Mouse (Mus musculus) hindbrain, embryonic 15.5 days (tissue): ENCODE data around the gene Mchr1. TPM values are rescaled to one million over a fixed set of nuclear protein-coding genes. Genes with fewer than 3 reads are reported as not detected.
"Not testable (repeated sequence)": the region's sequence is repeated elsewhere in the genome, so short reads cannot be mapped to it uniquely, and the experiment has no call there.

Source experiments
- ATAC-seq: fragments of 200-750 bp; cut with Nextera tagmentation; 2 replicates; pipeline ENCODE4 v1.8.0; 2017; ENCODE audit warnings: low read depth, moderate number of reproducible peaks, moderate TSS enrichment; ENCODE audit not compliant: low FRiP score
- H3K27ac ChIP-seq: fragments of 300-500 bp; sonication (generic); replicated peaks from 2 replicates; pipeline ENCODE4 v1.5.1; 2015; ENCODE audit warnings: mild to moderate bottlenecking, inconsistent platforms
- H3K27me3 ChIP-seq: fragments of 300-500 bp; sonication (generic); 2 replicates; pipeline ENCODE4 v1.6.1; 2015; ENCODE audit warnings: control low read depth, inconsistent platforms
- H3K36me3 ChIP-seq: fragments of 300-500 bp; sonication (generic); 2 replicates; pipeline ENCODE4 v1.6.1; 2015; ENCODE audit warnings: control low read depth, inconsistent platforms
- H3K4me1 ChIP-seq: fragments of 300-500 bp; sonication (generic); replicated peaks from 2 replicates; pipeline ENCODE4 v1.6.1; 2015; ENCODE audit warnings: control low read depth, inconsistent platforms
- H3K4me2 ChIP-seq: fragments of 300-500 bp; sonication (generic); 2 replicates; pipeline ENCODE4 v1.6.1; 2015; ENCODE audit warnings: moderate library complexity, mild to moderate bottlenecking, inconsistent platforms
- H3K4me3 ChIP-seq: fragments of 300-500 bp; sonication (generic); 2 replicates; pipeline ENCODE4 v1.5.1; 2015; ENCODE audit warnings: mild to moderate bottlenecking, inconsistent platforms
- H3K9ac ChIP-seq: fragments of 300-500 bp; sonication (generic); 2 replicates; pipeline ENCODE4 v1.6.1; 2015; ENCODE audit warnings: inconsistent platforms
- H3K9me3 ChIP-seq: fragments of 300-500 bp; sonication (generic); 2 replicates; pipeline ENCODE4 v1.6.1; 2016; ENCODE audit warnings: control low read depth, inconsistent platforms
- WGBS: fragments of 180-500 bp; shearing (Covaris S2); methylation state at CpG from one replicate; pipeline ENCODE4 v1.1.7; 2015; 5-methylcytosine and 5-hydroxymethylcytosine counted together
- polyA plus RNA-seq: library from polyadenylated mRNA; unstranded; fragments of >200 nt; fragmentation: Nextera tagmentation; extraction: Ambion mirVana; gene quantifications from 2 replicates; pipeline ENCODE4 v1.2.1, GENCODE M21; 2015

The Mchr1 gene
- polyA plus RNA-seq, 1 experiment from 2014 or later: 5.7 TPM

DNA sequence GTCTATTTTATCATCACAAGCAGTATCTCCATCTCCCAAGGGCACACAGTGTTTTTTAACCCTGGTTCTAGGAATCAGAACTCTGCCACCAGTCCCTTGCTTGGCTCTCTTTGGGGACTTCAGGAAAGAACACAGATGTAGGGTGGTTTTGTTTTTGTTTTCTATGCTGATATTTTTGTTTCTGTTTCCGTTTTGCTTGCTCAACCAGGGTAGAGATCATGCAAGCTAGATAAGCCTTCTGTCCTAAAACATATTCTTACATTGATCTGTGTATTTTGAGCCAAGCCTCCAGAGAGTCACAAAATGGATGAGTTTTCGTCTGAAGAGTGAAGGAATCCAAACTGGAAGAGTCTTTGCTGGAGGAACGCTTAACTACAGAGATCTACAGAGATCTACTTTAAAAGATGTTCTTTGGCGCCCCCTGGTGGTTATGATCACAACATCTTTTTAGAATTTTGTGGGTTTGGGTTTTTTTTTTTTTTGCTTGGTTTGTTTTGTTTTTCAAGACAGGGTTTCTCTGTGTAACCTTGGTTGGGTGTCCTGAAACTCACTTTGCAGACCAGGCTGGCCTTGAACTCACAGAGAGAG lies 35.8 kb upstream of the Mchr1 start:
- H3K36me3 ChIP-seq: no peaks in the 10 kb centered on the region
- no peaks in the 10 kb centered on the region for H3K9me3 ChIP-seq
- no peak for ATAC-seq
- no peak overlapping the region for H3K27ac ChIP-seq
- H3K4me3 ChIP-seq: no peak overlapping the region
- H3K4me1 ChIP-seq: no peaks in the 10 kb centered on the region
- H3K4me2 ChIP-seq: no peak overlapping the region
- 25% methylated on average over 4 of the region's 4 CpGs for WGBS
- no peak overlapping the region for H3K9ac ChIP-seq
- H3K27me3 ChIP-seq: no peaks in the 10 kb centered on the region

DNA sequence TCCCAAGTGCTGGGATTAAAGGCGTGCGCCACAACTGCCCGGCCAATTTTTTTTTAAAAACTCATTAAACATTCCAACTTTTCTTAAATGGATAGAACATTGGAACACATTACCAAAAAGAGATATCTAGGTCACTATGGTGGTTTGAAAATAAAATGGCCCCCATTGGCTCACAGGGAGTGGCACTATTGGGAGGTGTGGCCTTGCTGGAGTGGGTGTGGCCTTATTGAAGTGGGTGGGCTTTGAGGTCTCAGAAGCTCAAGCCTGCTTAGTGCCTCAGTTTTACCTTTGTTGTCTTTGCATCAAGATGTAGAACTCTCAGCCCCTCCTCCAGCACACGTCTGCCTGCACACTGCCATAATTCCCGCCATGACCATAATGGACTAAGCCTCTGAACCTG lies 32.8 kb upstream of the Mchr1 start:
- H3K9me3 ChIP-seq: no peaks in the 10 kb centered on the region
- no peak overlapping the region for H3K4me3 ChIP-seq
- no peaks in the 10 kb centered on the region for H3K36me3 ChIP-seq
- H3K4me2 ChIP-seq: no peak overlapping the region
- no peaks in the 10 kb centered on the region for H3K4me1 ChIP-seq
- no peak for ATAC-seq
- no peak overlapping the region for H3K27ac ChIP-seq
- WGBS: 96% methylated on average over 5 of the region's 5 CpGs
- no peak overlapping the region for H3K9ac ChIP-seq
- no peaks in the 10 kb centered on the region for H3K27me3 ChIP-seq

DNA sequence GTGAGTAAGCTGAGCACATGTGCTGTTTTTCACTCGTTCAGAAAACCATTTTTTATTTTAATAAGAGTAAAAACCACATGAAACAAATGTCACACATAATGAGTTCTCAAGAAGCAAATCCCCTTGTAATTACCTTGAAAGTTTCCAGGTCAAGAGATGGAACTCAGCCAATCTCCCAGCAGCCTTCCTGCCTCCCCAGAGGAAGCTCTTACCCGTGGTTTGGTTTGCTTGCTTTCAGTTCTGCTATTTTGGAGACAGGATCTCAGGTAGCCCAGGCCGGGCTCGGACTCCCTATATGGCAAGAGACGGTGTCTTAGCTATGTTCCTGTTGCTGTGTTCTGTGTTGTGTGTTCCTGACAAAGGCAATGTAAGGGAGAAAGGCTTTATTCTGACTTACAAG lies 24.8 kb upstream of the Mchr1 start:
- 65% methylated on average over 5 of the region's 5 CpGs for WGBS
- H3K27ac ChIP-seq: no peak overlapping the region
- H3K27me3 ChIP-seq: no peaks in the 10 kb centered on the region
- H3K36me3 ChIP-seq: no peaks in the 10 kb centered on the region
- H3K4me3 ChIP-seq: no peak overlapping the region
- H3K4me2 ChIP-seq: no peak overlapping the region
- no peak for ATAC-seq
- no peaks in the 10 kb centered on the region for H3K4me1 ChIP-seq
- no peak overlapping the region for H3K9ac ChIP-seq
- no peaks in the 10 kb centered on the region for H3K9me3 ChIP-seq

DNA sequence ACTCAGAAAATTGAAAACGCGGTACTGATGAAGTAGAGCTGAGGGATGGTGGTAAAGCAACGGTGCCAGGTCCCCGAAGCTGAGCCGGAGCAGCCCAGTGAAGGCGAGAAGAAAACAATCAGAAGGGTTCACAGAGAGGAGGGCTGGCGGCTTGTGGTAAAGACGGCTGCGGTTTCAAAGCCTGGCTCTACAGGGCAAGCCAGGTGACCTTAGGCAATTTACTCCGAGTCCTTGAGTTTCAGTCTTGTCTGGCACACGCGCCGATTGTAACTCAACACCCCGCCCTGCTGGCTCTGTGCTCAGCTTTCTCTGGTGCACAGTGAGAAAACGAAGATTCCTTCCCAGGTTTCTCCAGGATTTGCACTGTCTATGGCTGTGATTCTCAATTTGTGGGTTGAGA lies 22.3 kb upstream of the Mchr1 start:
- no peak overlapping the region for H3K4me3 ChIP-seq
- H3K4me1 ChIP-seq: no peaks in the 10 kb centered on the region
- H3K9ac ChIP-seq: no peak overlapping the region
- H3K27me3 ChIP-seq: no peaks in the 10 kb centered on the region
- no peak for ATAC-seq
- no peaks in the 10 kb centered on the region for H3K9me3 ChIP-seq
- no peak overlapping the region for H3K4me2 ChIP-seq
- WGBS: 75% methylated on average over 15 of the region's 15 CpGs
- no peaks in the 10 kb centered on the region for H3K36me3 ChIP-seq
- H3K27ac ChIP-seq: no peak overlapping the region

DNA sequence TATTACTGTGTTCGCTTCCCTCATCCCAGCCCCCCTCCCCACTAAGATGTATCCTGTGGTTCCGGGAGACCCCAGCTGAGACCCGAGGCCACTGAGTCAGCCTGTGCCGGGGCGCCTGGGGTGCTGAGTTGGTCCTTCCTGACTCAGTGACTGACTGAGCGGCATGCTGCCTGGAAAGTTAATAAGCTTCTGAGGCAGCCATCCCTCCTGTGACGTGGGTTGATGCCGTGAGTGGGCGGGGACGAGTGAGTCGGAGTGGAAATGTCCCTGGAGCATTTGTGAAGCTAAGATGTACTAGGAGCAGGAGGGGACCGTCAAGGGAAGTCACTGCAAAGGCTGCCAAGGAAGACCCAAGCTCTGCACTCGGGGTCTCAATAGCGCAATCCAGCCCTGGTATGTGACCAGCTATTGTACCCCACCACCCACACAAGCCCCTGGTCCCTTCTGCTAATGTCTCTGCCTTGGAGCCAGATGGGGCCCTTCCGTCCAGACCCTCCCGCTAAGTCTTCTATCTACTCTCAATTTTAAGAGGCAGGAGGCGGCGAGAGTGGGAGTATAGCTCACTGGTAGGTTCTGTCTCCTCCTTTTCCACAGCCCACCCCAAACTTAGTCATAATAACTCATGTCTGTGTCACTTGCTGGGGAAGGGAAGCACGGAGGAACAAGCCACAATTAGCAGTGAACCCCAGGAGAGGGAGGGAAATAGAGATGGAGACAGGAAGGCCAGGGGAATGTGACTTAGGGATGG lies 18.2 kb upstream of the Mchr1 start:
- H3K4me3 ChIP-seq: no peak overlapping the region
- ATAC-seq: no peak
- H3K4me2 ChIP-seq: no peak overlapping the region
- WGBS: 79% methylated on average over 19 of the region's 19 CpGs
- H3K9me3 ChIP-seq: no peaks in the 10 kb centered on the region
- no peak overlapping the region for H3K9ac ChIP-seq
- no peaks in the 10 kb centered on the region for H3K36me3 ChIP-seq
- no peaks in the 10 kb centered on the region for H3K27me3 ChIP-seq
- H3K27ac ChIP-seq: no peak overlapping the region
- H3K4me1 ChIP-seq: no peaks in the 10 kb centered on the region

DNA sequence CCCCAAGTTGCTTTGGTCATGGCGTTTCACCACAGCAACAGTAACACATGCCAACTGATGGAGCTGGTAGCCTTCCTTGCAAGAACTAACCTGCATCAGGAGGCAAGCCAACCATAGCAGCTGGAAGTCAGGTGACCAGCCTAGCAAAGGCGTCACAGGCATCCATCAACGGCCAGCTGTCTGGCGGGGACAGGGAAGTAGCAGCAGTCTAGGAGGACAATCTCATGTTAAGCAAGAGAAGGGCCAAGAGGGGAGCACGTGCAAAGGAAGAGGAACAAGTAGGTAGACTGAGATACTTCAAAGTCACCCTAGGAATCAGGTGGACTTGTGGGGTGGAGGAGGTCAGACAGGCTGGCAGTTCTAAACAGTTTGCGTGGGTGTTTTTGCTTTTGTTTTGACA lies 16.2 kb upstream of the Mchr1 start:
- Histone ChIP-seq H3K27me3 (no peaks in the 10 kb centered on the region), H3K4me3 (no peak overlapping the region), H3K36me3 (no peaks in the 10 kb centered on the region), H3K9ac (no peak overlapping the region), H3K4me2 (no peak overlapping the region), H3K9me3 (no peaks in the 10 kb centered on the region), H3K4me1 (no peaks in the 10 kb centered on the region), H3K27ac (no peak overlapping the region)
- 82% methylated on average over 6 of the region's 6 CpGs for WGBS
- no peak for ATAC-seq

DNA sequence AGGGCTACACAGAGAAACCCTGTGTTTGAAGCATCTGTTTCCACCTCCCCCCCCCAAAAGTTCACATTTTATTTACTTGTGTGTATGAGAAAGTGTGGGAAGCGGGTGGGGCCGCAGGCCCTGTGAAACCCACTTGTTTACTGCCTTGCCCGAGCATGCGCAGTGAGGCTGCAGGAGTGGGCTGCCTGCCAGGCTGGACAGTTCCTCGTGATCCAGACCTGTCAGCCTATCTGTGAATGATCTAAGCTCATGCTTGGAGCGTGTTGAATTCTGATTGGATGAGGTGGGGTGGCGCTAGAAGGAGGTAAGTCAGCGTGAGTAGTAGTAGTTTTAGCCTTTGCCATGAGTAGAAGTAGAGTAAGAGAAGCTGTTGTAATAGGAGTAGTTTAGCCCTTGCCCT lies 15.2 kb upstream of the Mchr1 start:
- not testable (repeated sequence) for H3K27me3 ChIP-seq, H3K4me1 ChIP-seq, H3K9me3 ChIP-seq, H3K27ac ChIP-seq, H3K4me2 ChIP-seq, ATAC-seq, H3K36me3 ChIP-seq, H3K9ac ChIP-seq, H3K4me3 ChIP-seq
- WGBS: 79% methylated on average over 8 of the region's 8 CpGs

DNA sequence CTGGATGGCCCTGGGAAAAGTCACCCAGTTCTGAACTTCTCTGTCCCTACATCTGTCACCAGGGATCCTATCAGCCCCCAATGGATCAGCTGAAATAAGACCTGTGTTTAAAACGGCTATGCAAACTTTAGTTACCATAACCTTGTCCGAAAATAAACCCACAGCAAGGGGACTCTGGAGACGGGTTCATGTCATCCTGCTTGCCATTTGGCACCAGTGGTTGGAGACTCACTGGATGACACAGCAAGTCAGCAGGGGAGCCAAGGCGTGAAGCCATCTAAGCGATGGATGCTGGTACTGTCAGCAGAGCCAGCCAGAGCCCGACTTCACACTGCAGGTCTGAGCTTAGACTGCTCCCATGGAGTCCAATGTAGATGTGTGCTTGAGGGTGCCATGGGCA lies 13.9 kb upstream of the Mchr1 start:
- H3K36me3 ChIP-seq: no peaks in the 10 kb centered on the region
- H3K27ac ChIP-seq: no peak overlapping the region
- H3K27me3 ChIP-seq: no peaks in the 10 kb centered on the region
- no peak overlapping the region for H3K4me3 ChIP-seq
- no peak overlapping the region for H3K4me2 ChIP-seq
- no peaks in the 10 kb centered on the region for H3K4me1 ChIP-seq
- 79% methylated on average over 6 of the region's 6 CpGs for WGBS
- H3K9me3 ChIP-seq: no peaks in the 10 kb centered on the region
- ATAC-seq: no peak
- no peak overlapping the region for H3K9ac ChIP-seq

DNA sequence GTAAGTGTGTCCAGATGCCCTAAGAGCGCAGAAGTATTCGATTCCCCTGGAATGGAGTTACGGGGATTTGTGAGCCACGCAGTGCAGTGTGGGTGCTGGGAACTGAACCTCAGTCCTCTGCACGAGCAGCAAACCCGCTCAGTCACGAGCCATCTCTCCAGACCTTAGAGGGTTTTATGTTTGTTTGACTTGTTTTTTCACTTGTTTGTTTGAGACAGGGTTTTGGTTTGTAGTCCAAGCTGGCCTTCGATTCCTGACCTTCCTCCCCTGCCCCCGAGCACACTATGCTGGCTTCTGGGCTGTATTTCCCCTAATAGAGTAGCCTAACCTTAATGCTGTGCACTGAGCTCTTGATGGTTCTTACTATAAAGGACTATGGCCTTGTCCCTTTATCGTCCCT lies 10.3 kb upstream of the Mchr1 start:
- no peaks in the 10 kb centered on the region for H3K9me3 ChIP-seq
- H3K9ac ChIP-seq: no peak overlapping the region
- H3K27me3 ChIP-seq: no peaks in the 10 kb centered on the region
- no peak for ATAC-seq
- H3K36me3 ChIP-seq: no peaks in the 10 kb centered on the region
- no peaks in the 10 kb centered on the region for H3K4me1 ChIP-seq
- no peak overlapping the region for H3K4me3 ChIP-seq
- no peak overlapping the region for H3K27ac ChIP-seq
- WGBS: 90% methylated on average over 10 of the region's 10 CpGs
- no peak overlapping the region for H3K4me2 ChIP-seq

DNA sequence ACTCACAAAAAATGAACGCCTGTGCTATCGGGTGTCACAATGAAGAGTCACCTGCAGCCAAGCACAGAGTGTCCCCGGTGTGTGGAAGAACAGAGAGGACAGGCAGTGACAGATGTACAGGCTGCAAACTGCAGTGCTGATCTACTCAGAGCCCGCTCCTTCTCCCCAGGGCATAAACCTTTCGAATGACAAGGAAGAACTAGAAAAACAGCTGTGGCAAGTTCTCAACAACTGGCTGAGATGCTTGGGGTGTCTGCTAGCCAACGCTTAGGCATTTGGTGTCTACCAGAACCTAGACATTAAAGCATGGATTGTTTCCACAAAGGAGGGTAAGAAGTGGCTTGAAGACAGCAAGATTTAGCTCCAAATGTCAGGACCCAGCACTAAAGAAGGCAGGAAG lies 9.6 kb upstream of the Mchr1 start:
- WGBS: 72% methylated on average over 6 of the region's 6 CpGs
- ATAC-seq: no peak

DNA sequence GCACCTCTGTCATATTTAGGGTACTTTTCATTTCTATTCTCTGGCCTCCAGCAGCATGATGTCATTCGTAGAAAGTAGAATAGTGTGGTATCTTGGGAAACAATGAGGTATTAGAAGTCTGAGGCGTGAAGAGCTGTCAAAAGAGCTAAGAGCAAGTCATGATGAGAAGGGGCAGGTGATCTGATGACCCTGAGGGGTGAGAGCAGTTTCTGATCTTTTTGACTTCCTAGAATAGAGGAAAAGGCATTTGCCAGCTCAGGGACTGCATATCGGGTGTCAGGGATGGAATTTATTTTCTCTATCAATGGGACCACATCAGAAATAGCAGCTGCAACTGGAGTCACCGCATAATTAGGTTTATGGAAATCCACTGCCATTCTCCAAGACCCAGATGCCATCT lies 8.5 kb upstream of the Mchr1 start:
- Histone ChIP-seq H3K4me2 (no peak overlapping the region), H3K9ac (no peak overlapping the region), H3K36me3 (no peaks in the 10 kb centered on the region), H3K4me3 (no peak overlapping the region), H3K27me3 (no peaks in the 10 kb centered on the region), H3K27ac (no peak overlapping the region), H3K9me3 (no peaks in the 10 kb centered on the region), H3K4me1 (no peaks in the 10 kb centered on the region)
- no peak for ATAC-seq
- 44% methylated on average over 4 of the region's 4 CpGs for WGBS

More for the DNA sequence above, 9.6 kb upstream of the Mchr1 start:
- Histone ChIP-seq H3K9ac (no peak overlapping the region), H3K27me3 (no peaks in the 10 kb centered on the region), H3K4me2 (no peak overlapping the region), H3K27ac (no peak overlapping the region), H3K4me1 (no peaks in the 10 kb centered on the region), H3K36me3 (no peaks in the 10 kb centered on the region), H3K4me3 (no peak overlapping the region), H3K9me3 (no peaks in the 10 kb centered on the region)

DNA sequence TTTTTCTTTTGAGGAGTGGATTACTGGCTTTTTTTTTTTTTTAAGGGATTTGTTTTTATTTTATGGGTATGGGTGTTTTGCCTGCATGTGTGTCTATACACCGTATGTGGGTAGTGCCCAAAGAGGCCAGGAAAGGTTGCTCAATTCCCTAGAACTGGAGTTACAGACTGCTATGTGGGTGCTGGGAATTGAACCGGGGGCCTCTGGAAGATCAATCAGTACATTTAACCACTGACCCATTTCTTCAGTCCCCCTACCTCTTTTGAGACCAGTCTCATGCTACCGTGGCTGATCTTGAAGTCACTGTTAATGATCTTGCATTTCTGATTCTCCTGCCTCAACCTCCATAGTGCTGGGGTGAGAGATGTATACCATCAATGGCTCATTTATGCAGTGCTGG lies 8.0 kb upstream of the Mchr1 start:
- no peak overlapping the region for H3K27ac ChIP-seq
- H3K4me2 ChIP-seq: no peak overlapping the region
- ATAC-seq: no peak
- H3K27me3 ChIP-seq: no peaks in the 10 kb centered on the region
- H3K9ac ChIP-seq: no peak overlapping the region
- no peaks in the 10 kb centered on the region for H3K36me3 ChIP-seq
- WGBS: 89% methylated on average over 3 of the region's 3 CpGs
- H3K4me1 ChIP-seq: no peaks in the 10 kb centered on the region
- no peak overlapping the region for H3K4me3 ChIP-seq
- no peaks in the 10 kb centered on the region for H3K9me3 ChIP-seq

DNA sequence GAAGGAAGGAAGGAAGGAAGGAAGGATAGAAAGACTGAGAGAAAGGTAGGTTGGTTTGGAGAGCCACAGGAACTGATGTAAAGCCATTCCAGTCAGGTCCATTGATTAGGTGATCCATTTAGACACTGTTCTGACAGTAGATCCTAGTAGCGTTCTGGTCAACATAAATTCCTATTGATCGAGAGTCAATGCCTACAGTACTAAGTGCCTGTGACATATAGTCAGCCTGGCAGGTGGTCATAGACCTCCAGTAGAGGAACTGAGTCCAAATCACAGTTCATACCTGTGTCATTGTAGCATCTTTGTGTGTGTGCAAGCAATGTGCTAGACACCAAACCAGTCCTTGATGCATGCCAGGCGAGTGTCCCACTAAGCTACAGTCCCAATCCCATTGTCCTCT lies 7.0 kb upstream of the Mchr1 start:
- Histone ChIP-seq H3K4me1 (no peaks in the 10 kb centered on the region), H3K4me3 (no peak overlapping the region), H3K9ac (no peak overlapping the region), H3K36me3 (no peaks in the 10 kb centered on the region), H3K27ac (no peak overlapping the region), H3K4me2 (no peak overlapping the region), H3K27me3 (no peaks in the 10 kb centered on the region), H3K9me3 (no peaks in the 10 kb centered on the region)
- 92% methylated on average over 3 of the region's 3 CpGs for WGBS
- ATAC-seq: no peak
